Mouse (Mus musculus) right cerebral cortex, postnatal 25 days (tissue): ENCODE measurements at regions not wholly inside any gene's neighbourhood (a gene's known extent, or its start where the extent isn't known, plus 50 kb on each side); places are given as distances from the start of the nearest gene placed in this dataset.

Source experiments
- DNase-seq: peaks from one replicate; pipeline ENCODE4 v3.0.0; 2022

- DNase-seq = no peak
Observed at GRCm38 (mm10) chr19:14655302-14656021, 57.6 kb upstream of the Tle4 start.
